Mouse (Mus musculus): ENCODE results near the gene Parva.

DNA sequence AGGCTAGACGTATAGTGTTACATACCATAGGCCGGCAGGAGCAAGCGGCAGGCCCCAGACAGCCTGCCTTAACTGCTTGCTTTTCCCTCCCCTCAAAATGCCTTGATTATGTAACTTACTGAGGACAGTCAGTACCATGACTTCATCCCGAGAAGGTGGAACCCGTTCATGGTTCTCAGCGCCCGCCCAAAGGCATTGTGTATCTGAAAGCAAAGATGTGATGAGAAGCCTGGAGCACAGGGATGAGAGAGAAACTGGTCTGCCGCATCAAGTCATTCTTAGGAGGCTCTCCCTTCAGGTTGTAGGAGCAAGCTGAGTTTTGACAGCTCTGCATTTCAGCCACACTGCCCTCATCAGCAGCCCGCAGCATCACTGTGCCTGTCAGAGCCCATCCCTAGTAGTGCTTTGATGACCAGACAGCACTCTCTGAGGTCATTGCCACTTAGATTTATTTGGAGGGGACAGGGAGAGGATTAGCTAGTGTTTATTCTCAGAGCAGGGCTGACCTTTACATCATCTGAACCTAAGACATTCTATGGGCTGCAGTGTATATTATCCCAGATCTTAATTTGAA lies 45.5 kb downstream of the Parva start:
- TF ChIP-seq EP300 (IDR thresholded peaks at IDR 0.05; ENCODE audit: low read depth): no peak
- no peak for TF ChIP-seq CTCF (IDR thresholded peaks at IDR 0.05; ENCODE audit: low read depth)
